Mouse (Mus musculus) limb, embryonic 12.5 days (tissue): ENCODE results near the gene Gm20388. TPM values are rescaled to one million over a fixed set of nuclear protein-coding genes. Genes with fewer than 3 reads are reported as not detected.

Experiments used
- ATAC-seq: fragments of 200-750 bp; cut with Nextera tagmentation; 2 replicates; pipeline ENCODE4 v1.8.0; 2017; ENCODE audit warnings: low read depth, moderate TSS enrichment; ENCODE audit not compliant: insufficient number of reproducible peaks, insufficient read depth, low FRiP score, low TSS enrichment
- H3K27ac ChIP-seq: fragments of 300-500 bp; sonication (generic); 2 replicates; pipeline ENCODE4 v1.5.1; 2016; ENCODE audit warnings: mild to moderate bottlenecking, moderate library complexity
- H3K27me3 ChIP-seq: fragments of 300-500 bp; sonication (generic); 2 replicates; pipeline ENCODE4 v1.6.1; 2016; ENCODE audit warnings: mild to moderate bottlenecking, moderate library complexity
- H3K36me3 ChIP-seq: fragments of 300-500 bp; sonication (generic); 2 replicates; pipeline ENCODE4 v1.6.1; 2016; ENCODE audit warnings: mild to moderate bottlenecking, moderate library complexity
- H3K4me1 ChIP-seq: fragments of 300-500 bp; sonication (generic); replicated peaks from 2 replicates; pipeline ENCODE4 v1.6.1; 2016
- H3K4me2 ChIP-seq: fragments of 300-500 bp; sonication (generic); 2 replicates; pipeline ENCODE4 v1.6.1; 2016; ENCODE audit warnings: mild to moderate bottlenecking, moderate library complexity
- H3K4me3 ChIP-seq: fragments of 300-500 bp; sonication (generic); replicated peaks from 2 replicates; pipeline ENCODE4 v1.5.1; 2016; ENCODE audit warnings: mild to moderate bottlenecking
- H3K9ac ChIP-seq: fragments of 300-500 bp; sonication (generic); replicated peaks from 2 replicates; pipeline ENCODE4 v1.6.1; 2016; ENCODE audit warnings: mild to moderate bottlenecking, moderate library complexity
- H3K9me3 ChIP-seq: fragments of 300-500 bp; sonication (generic); 2 replicates; pipeline ENCODE4 v1.6.1; 2016; ENCODE audit warnings: mild to moderate bottlenecking, moderate library complexity
- WGBS: fragments of 180-500 bp; shearing (Covaris S2); methylation state at CpG from one replicate; pipeline ENCODE4 v1.1.7; 2016; 5-methylcytosine and 5-hydroxymethylcytosine counted together
- polyA plus RNA-seq: library from polyadenylated mRNA; unstranded; fragments of >200 nt; fragmentation: Nextera tagmentation; extraction: Ambion mirVana; gene quantifications from 2 replicates; pipeline ENCODE4 v1.2.1, GENCODE M21; 2016

Gene Gm20388
- polyA plus RNA-seq, 1 experiment from 2014 or later: not detected

DNA sequence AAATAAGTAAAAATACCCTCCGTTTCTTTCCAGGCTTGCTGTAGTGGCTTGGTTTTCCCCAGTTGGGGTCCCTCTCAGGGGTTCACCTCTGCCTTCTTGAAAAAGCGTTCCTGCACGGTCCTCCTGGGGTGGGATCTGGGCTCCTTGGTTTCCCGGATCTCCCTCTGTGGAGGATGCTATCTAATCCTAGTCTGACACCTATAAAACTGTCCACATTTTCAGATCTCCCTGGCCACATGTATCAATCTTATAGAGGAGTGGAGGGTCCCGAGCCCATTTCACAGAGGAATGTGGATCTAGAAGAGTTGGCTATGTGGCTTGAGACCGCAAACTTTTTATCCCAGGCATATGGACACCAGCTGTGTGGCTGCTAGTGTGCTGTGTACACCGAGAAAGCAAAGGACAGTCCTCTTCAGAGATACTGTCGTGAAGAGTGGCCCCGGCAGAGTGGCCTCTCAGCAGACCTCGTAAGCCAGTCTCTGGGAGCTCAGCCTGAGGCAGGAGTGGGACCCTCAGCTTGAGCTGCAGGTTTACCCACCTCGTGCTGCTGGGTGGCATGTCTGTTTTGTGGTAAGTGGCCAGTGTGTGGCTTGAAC lies 2768.8 kb downstream of the Gm20388 start:
- WGBS: 10% methylated on average over 11 of the region's 11 CpGs
- peak overlapping the region; percentile 80 for H3K4me3 ChIP-seq

DNA sequence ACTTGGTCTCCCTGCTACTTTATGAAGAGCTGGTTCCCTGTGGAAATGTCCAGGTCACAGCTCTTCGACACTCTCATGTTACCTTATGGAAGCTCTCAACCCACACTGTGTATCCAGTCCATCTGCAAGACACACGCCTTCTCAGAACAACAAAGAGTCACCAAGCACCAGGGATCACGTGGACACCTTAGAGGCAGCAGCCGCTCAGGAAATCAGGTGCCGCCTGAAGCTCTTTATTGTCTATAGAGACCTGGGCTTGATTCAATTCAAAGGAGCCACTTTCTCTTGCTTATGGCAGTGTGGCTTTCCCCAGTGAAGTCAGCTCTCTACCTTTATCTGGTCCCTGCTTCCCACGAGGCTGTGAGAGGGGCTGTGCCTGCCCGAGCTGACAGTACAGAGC lies 2769.5 kb downstream of the Gm20388 start:
- peaks cover 36% of the 10 kb centered on the region for H3K4me1 ChIP-seq

More for the DNA sequence above, 2768.8 kb downstream of the Gm20388 start:
- Histone ChIP-seq H3K4me1 (peaks cover 40% of the 10 kb centered on the region), H3K36me3 (no peaks in the 10 kb centered on the region), H3K9ac (no peak overlapping the region), H3K27me3 (peaks cover 65% of the 10 kb centered on the region), H3K9me3 (no peaks in the 10 kb centered on the region), H3K4me2 (peak overlapping the region; percentile 99), H3K27ac (no peak overlapping the region)
- no peak for ATAC-seq

DNA sequence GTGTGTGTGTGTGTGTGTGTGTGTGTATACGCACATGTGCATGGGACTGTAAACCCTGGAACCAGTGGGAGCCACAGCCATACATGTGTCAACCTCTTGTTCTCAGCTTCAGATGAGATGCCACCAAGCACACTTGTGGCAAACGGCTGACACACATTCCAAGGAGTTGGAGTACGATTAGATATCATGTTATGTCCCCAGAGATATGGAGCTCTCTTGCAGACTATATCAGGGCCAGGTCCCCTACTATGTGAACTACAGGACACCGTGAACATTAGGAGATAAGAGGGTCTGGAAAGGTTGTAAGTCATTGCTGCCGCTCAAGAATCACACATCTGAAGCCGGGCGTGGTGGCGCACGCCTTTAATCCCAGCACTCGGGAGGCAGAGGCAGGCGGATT lies 2772.2 kb downstream of the Gm20388 start:
- Histone ChIP-seq H3K4me1 (peaks cover 20% of the 10 kb centered on the region), H3K4me2 (no peak overlapping the region), H3K9ac (no peak overlapping the region), H3K27ac (no peak overlapping the region), H3K9me3 (no peaks in the 10 kb centered on the region), H3K4me3 (no peak overlapping the region), H3K27me3 (peaks cover 69% of the 10 kb centered on the region), H3K36me3 (no peaks in the 10 kb centered on the region)
- WGBS: 91% methylated on average over 11 of the region's 11 CpGs
- ATAC-seq: no peak

More for the DNA sequence above, 2769.5 kb downstream of the Gm20388 start:
- Histone ChIP-seq H3K27ac (no peak overlapping the region), H3K4me3 (no peak overlapping the region), H3K36me3 (no peaks in the 10 kb centered on the region), H3K27me3 (peaks cover 68% of the 10 kb centered on the region), H3K9me3 (no peaks in the 10 kb centered on the region), H3K4me2 (no peak overlapping the region), H3K9ac (no peak overlapping the region)
- no peak for ATAC-seq
- 31% methylated on average over 7 of the region's 7 CpGs for WGBS

DNA sequence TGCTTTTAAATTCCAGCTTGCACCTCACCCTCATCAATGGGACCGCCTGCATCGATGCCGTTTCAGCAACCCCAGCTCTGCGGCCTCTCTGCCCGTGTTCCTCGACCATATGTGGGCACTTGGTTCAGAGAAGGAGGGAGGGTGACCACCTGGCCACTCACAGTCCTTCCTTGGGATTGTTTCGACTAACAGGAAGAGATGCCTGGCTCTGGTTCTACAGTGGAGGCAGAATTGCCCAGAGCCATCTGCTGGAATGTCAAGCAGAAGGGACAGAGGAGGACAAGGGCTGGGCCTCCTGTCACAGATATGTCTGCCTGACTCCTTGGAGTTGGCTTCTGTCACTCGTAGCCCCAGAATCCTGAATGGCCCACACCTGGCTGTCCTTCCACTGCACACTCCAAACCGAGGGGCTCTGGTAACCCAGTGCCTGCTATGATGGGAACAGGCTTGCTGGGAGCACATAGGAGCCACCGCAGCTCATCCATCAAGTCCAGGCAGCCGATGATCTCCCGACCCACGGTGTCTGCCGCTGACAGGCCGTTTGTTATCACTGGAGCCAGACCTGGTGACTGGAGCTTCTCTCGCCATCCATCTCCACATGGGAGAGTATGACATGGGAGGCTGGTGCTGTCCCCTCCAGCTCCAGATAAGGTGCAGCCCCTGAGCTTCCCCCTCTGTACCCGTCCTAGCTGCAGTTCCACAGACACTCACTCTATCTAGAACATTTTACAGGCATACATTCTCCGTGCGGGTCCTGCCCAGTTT lies 2774.6 kb downstream of the Gm20388 start:
- no peak overlapping the region for H3K27ac ChIP-seq
- H3K4me1 ChIP-seq: peaks cover 4% of the 10 kb centered on the region
- H3K4me2 ChIP-seq: no peak overlapping the region
- no peaks in the 10 kb centered on the region for H3K36me3 ChIP-seq
- H3K9me3 ChIP-seq: no peaks in the 10 kb centered on the region
- no peak overlapping the region for H3K9ac ChIP-seq
- no peak overlapping the region for H3K4me3 ChIP-seq
- WGBS: 49% methylated on average over 19 of the region's 19 CpGs
- no peak for ATAC-seq
- peaks cover 56% of the 10 kb centered on the region for H3K27me3 ChIP-seq

DNA sequence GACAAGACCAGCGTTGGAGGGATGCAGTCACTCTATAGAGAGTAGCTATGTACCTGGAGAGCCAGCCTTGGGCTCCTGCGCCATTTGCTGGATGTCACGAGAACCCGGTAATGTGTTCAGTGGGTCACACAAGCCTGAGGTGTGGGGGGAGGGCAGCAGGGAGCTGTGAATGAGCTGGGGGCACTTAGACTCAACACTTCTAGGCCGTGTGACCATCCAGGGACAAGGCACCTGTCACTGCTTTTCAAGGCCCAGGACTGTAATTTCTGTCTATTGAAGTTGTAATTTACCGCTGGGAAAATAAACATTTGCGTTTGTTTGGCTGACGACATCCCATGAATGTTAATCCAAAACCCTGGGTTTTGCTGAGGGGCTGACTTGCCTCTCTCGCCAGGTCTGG lies 2776.2 kb downstream of the Gm20388 start:
- H3K4me3 ChIP-seq: no peak overlapping the region
- H3K27ac ChIP-seq: no peak overlapping the region
- H3K36me3 ChIP-seq: no peaks in the 10 kb centered on the region
- no peak overlapping the region for H3K9ac ChIP-seq
- no peak overlapping the region for H3K4me2 ChIP-seq
- peaks cover 46% of the 10 kb centered on the region for H3K27me3 ChIP-seq
- no peaks in the 10 kb centered on the region for H3K4me1 ChIP-seq
- no peaks in the 10 kb centered on the region for H3K9me3 ChIP-seq
- 63% methylated on average over 9 of the region's 9 CpGs for WGBS
- no peak for ATAC-seq

DNA sequence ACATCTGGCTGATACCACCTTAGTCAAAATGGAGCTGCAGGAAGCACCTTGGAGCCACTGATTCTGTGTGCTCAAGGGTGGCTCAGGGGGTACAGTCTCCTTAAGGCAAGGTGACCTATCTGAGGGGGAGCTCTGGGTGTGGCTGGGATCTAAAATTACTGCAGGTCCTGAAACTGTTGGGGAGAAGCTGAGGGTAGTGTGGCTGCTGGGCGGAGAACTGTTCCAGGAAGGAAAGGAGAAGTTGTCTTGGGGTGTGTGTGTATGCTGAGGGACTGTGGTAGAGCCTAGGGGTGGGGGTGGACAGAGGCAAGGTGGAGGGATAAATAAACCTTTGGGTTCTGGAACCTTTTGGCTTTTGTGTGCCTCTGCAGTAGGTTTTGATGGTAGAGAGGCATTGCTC lies 2778.7 kb downstream of the Gm20388 start:
- 87% methylated on average over 1 of the region's 1 CpGs for WGBS
- no peak for ATAC-seq
- Histone ChIP-seq H3K27me3 (peaks cover 38% of the 10 kb centered on the region), H3K36me3 (no peaks in the 10 kb centered on the region), H3K4me3 (no peak overlapping the region), H3K9ac (no peak overlapping the region), H3K27ac (no peak overlapping the region), H3K4me2 (no peak overlapping the region), H3K4me1 (no peaks in the 10 kb centered on the region), H3K9me3 (no peaks in the 10 kb centered on the region)

DNA sequence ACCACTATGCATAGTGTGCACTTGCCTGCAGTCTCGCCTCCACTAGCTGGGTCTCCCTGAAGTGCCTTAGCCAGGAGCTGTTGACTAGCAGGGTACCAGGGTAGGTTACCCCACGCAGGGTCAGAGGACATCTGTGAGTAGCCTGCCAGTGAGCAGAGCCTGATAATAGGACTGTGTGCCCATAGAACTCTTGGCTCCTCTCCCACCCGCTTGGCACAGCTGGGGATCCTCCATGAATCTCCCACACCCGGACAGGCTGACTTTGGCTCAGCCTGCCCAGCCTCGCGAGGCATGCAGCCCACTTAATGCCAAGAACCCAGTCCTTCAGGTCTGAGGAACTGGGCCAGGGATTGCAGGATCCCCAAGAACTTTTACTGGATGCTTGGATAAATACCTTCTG lies 2780.4 kb downstream of the Gm20388 start:
- no peak overlapping the region for H3K27ac ChIP-seq

DNA sequence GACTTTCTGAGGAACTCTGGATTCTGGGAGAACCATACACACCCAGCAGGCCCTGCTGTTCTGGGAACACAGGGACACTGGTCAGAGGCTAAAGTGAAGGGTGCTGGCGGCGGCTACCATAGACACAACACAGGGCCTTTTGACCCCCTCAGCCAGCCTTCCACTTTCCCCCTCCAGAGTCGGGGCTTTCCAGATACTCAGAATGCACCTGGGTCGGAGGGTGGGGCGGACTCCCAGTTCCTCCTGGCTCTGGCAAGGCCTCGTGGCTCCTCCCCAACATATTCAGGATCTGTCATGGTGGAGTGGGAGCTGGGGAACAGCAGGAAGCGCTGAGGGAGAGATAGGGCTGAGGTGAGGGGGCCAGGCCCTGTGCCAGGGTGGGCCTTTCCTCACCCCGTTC lies 2781.5 kb downstream of the Gm20388 start:
- no peak for ATAC-seq
- no peaks in the 10 kb centered on the region for H3K9me3 ChIP-seq

More for the DNA sequence above, 2780.4 kb downstream of the Gm20388 start:
- 91% methylated on average over 6 of the region's 6 CpGs for WGBS
- H3K4me2 ChIP-seq: no peak overlapping the region
- no peaks in the 10 kb centered on the region for H3K4me1 ChIP-seq
- H3K9ac ChIP-seq: no peak overlapping the region
- peaks cover 31% of the 10 kb centered on the region for H3K27me3 ChIP-seq
- no peaks in the 10 kb centered on the region for H3K9me3 ChIP-seq
- no peak overlapping the region for H3K4me3 ChIP-seq
- no peaks in the 10 kb centered on the region for H3K36me3 ChIP-seq
- no peak for ATAC-seq

DNA sequence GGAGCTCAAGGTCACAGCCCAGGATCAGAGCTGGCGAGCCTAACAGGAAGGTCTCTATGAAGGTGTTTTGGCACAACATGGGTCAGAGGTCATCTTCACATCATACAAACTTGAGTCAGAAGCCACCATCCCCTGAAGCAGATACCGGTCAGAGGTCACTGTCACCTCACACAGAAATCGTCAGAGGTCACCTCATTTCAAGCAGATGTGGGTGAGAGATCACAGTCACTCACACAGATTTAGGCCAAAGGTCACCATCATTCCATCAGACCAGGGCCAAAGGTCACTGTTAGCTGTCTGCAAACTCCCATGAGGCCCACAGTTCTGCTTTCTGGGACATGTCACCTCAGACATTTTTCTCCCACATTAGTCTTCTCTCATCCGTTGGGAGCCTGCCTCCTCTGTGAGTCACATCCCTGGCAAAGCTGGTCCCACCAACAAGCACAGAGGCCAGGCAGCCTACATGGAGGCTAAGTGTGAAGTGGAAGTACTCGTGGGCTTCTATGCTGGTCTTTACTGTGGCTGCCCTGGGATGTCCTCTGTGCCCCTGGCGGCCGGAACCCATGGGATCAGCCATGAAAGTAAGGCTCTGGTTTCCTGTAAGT lies 2784.9 kb downstream of the Gm20388 start:
- Histone ChIP-seq H3K27ac (no peak overlapping the region), H3K4me3 (no peak overlapping the region), H3K9me3 (no peaks in the 10 kb centered on the region), H3K9ac (no peak overlapping the region), H3K4me2 (no peak overlapping the region), H3K27me3 (0 out of 2 replicates have a peak, but pooled peaks cover 4% of the 10 kb centered on the region), H3K36me3 (no peaks in the 10 kb centered on the region), H3K4me1 (peaks cover 10% of the 10 kb centered on the region)
- no peak for ATAC-seq
- WGBS: 33% methylated on average over 7 of the region's 7 CpGs

More for the DNA sequence above, 2781.5 kb downstream of the Gm20388 start:
- no peaks in the 10 kb centered on the region for H3K4me1 ChIP-seq
- H3K4me2 ChIP-seq: no peak overlapping the region
- no peak overlapping the region for H3K27ac ChIP-seq
- 83% methylated on average over 8 of the region's 8 CpGs for WGBS
- H3K27me3 ChIP-seq: peaks cover 19% of the 10 kb centered on the region
- H3K9ac ChIP-seq: no peak overlapping the region
- no peaks in the 10 kb centered on the region for H3K36me3 ChIP-seq
- H3K4me3 ChIP-seq: no peak overlapping the region

DNA sequence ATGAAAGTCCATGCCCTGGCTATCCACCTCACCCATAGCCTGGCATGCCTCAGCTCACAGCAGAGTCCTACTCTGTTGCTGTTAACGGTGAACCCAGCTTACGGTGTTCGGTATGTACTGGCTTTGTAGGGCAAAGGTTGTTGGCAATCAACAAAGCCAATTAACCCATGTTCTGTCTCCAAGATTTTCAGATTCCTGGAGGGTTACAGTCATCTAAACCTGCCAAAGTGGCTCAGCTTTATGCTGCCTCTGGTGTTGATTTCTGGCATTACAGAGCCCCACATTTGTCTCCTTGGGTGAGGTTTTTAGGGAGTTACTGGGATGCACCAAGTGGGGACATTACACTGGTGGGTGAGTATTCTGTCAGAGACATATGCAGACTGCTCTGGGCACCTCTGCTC lies 2786.5 kb downstream of the Gm20388 start:
- H3K9me3 ChIP-seq: no peaks in the 10 kb centered on the region
- no peak for ATAC-seq
- H3K4me2 ChIP-seq: no peak overlapping the region
- H3K27ac ChIP-seq: no peak overlapping the region
- H3K4me1 ChIP-seq: peaks cover 27% of the 10 kb centered on the region
- H3K36me3 ChIP-seq: no peaks in the 10 kb centered on the region
- no peak overlapping the region for H3K9ac ChIP-seq
- 0 out of 2 replicates have a peak, but pooled peaks cover 8% of the 10 kb centered on the region for H3K27me3 ChIP-seq
- no peak overlapping the region for H3K4me3 ChIP-seq
- 74% methylated on average over 3 of the region's 3 CpGs for WGBS

DNA sequence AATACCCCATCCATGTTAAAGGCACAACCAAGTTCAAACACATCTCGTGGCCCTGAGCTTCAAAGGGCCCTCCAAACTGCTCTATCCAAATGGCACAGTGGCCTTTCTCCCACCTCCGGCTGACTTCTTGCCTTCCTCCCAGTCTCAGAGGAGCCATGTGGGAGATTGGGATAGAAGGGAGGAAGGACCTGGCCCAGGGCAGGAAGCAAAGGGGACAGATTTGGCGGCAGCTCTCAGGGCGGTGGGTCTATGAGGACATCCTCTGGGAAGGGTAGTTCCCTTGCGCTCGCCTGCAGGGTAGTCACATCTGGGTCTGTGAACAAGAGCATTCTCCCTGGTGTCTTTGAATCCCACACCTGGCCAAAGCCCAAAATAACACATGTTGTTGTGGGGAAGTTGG lies 2786.9 kb downstream of the Gm20388 start:
- Histone ChIP-seq H3K36me3 (no peaks in the 10 kb centered on the region), H3K9me3 (no peaks in the 10 kb centered on the region), H3K27ac (no peak overlapping the region), H3K9ac (no peak overlapping the region), H3K4me1 (peaks cover 31% of the 10 kb centered on the region), H3K4me3 (no peak overlapping the region), H3K4me2 (0 out of 2 replicates have a peak overlapping the region, but pooled peaks have one; percentile 5), H3K27me3 (0 out of 2 replicates have a peak, but pooled peaks cover 8% of the 10 kb centered on the region)
- ATAC-seq: no peak
- WGBS: 67% methylated on average over 6 of the region's 6 CpGs
